Mouse (Mus musculus) neural tube, embryonic 14.5 days (tissue): Measurements from ENCODE around the gene Iglon5. TPM values are rescaled to one million over a fixed set of nuclear protein-coding genes. Genes with fewer than 3 reads are reported as not detected.
A peak's percentile ranks its signal among the peaks of the same experiment; 100 is the strongest.

ENCODE experiments used
- ATAC-seq: fragments of 200-750 bp; cut with Nextera tagmentation; 2 replicates; pipeline ENCODE4 v1.8.0; 2017; ENCODE audit warnings: low read depth, mild to moderate bottlenecking, moderate TSS enrichment, moderate library complexity
- H3K27ac ChIP-seq: fragments of 300-500 bp; sonication (generic); 2 replicates; pipeline ENCODE4 v1.5.1; 2014; ENCODE audit warnings: low read depth, mild to moderate bottlenecking, control low read depth, low read length, moderate library complexity, mixed read lengths
- H3K27me3 ChIP-seq: fragments of 300-500 bp; sonication (generic); 2 replicates; pipeline ENCODE4 v1.6.1; 2014; ENCODE audit warnings: low read length; ENCODE audit not compliant: control insufficient read depth, insufficient read depth
- H3K36me3 ChIP-seq: fragments of 300-500 bp; sonication (generic); 2 replicates; pipeline ENCODE4 v1.6.1; 2014; ENCODE audit warnings: low read length, mixed read lengths; ENCODE audit not compliant: control insufficient read depth, insufficient read depth
- H3K4me1 ChIP-seq: fragments of 300-500 bp; sonication (generic); 2 replicates; pipeline ENCODE4 v1.6.1; 2014; ENCODE audit warnings: low read length; ENCODE audit not compliant: control insufficient read depth, insufficient read depth
- H3K4me2 ChIP-seq: fragments of 300-500 bp; sonication (generic); 2 replicates; pipeline ENCODE4 v1.6.1; 2014; ENCODE audit warnings: mild to moderate bottlenecking, low read depth, low read length, control low read depth
- H3K4me3 ChIP-seq: fragments of 300-500 bp; sonication (generic); 2 replicates; pipeline ENCODE4 v1.5.1; 2014; ENCODE audit warnings: low read depth, low read length, control low read depth, mixed read lengths
- H3K9ac ChIP-seq: fragments of 300-500 bp; sonication (generic); replicated peaks from 2 replicates; pipeline ENCODE4 v1.6.1; 2014; ENCODE audit warnings: low read depth, mild to moderate bottlenecking, control low read depth, low read length, mixed read lengths
- H3K9me3 ChIP-seq: fragments of 300-500 bp; sonication (generic); 2 replicates; pipeline ENCODE4 v1.6.1; 2016; ENCODE audit warnings: low read length; ENCODE audit not compliant: control insufficient read depth
- WGBS: fragments of 180-500 bp; shearing (Covaris S2); extraction: QIAGEN DNeasy Blood & Tissue Kit; methylation state at CpG from one replicate; pipeline ENCODE4 v1.1.7; 2014; 5-methylcytosine and 5-hydroxymethylcytosine counted together
- polyA plus RNA-seq: library from polyadenylated mRNA; unstranded; fragments of >200 nt; fragmentation: Nextera tagmentation; extraction: Ambion mirVana; gene quantifications from 2 replicates; pipeline ENCODE4 v1.2.1, GENCODE M21; 2014

The Iglon5 gene
- polyA plus RNA-seq, 1 experiment from 2014 or later, result 14.6 TPM

DNA sequence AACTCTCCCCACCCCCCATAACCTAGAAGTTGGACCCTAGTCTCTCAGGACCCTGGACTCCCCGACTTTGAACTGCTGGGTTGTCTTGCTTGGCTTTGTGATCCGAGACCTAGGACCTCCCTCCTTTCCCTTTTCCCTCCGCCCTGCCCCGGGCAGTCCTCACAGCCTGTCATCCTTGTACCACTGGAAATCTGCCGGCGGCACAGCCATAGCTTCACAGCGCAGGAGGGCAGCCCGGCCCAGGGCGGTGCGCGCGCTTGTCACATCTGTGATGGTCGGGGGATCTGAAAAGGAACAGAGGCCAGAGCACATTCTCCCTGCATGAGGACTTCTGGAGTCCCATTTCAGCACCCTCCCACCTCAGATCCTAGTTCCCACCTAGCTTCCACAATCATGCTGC is 13.5 kb downstream of the Iglon5 start:
- H3K4me3 ChIP-seq, result no peak overlapping the region
- ATAC-seq, result no peak
- H3K27ac ChIP-seq, result no peak overlapping the region
- H3K36me3 ChIP-seq, result peaks cover 6% of the 10 kb centered on the region
- no peak overlapping the region for H3K4me2 ChIP-seq
- H3K4me1 ChIP-seq, result no peaks in the 10 kb centered on the region
- WGBS, result 7% methylated on average over 13 of the region's 13 CpGs
- no peaks in the 10 kb centered on the region for H3K9me3 ChIP-seq
- H3K9ac ChIP-seq, result no peak overlapping the region
- peaks cover 27% of the 10 kb centered on the region for H3K27me3 ChIP-seq

DNA sequence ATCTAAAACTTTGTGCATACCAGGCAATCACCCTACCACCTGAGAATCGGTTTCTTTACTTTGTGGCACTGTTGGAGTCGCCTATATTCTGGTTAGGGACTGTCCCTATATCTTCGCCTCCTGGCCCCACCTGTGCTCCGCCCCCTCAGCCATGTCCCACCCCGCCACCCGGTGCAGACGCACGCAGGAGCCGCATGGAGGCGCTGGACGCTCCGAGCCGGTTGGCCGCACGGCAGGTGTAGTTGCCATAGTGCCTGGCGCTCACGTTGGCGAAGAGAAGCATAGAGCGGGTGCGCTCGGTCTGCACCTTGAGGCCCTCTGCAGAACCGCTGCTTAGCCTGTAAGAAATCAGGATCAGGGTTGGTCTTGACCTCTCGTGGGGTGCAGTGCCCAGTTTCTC is 14.2 kb downstream of the Iglon5 start:
- Histone ChIP-seq H3K27ac (no peak overlapping the region), H3K9ac (no peak overlapping the region), H3K4me1 (no peaks in the 10 kb centered on the region), H3K4me3 (no peak overlapping the region), H3K4me2 (no peak overlapping the region), H3K27me3 (peaks cover 27% of the 10 kb centered on the region), H3K9me3 (no peaks in the 10 kb centered on the region), H3K36me3 (peaks cover 6% of the 10 kb centered on the region)
- 10% methylated on average over 23 of the region's 23 CpGs for whole genome bisulfite sequencing
- peak; percentile 6; the same call in 1 of the 2 replicates for ATAC-seq

DNA sequence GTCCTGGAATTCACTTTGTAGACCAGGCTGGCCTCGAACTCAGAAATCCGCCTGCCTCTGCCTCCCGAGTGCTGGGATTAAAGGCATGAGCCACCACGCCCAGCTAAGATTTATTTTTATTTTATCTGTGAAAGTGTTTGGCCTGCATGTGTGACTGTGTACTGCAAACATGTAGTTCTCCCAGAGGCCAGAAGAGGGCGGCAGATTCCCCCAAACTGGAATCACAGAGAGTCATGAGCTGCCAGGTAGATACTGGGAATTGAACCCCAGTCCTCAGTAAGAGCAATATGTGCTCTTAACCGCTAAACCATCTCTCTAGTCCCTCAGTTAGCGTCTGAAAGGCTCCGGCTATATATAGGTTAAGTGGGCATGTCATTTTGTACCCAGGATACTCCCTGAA is 19.5 kb downstream of the Iglon5 start:
- 40% methylated on average over 8 of the region's 8 CpGs for WGBS
- Histone ChIP-seq H3K4me1 (0 out of 2 replicates have a peak, but pooled peaks cover 3% of the 10 kb centered on the region), H3K27me3 (no peaks in the 10 kb centered on the region), H3K9me3 (no peaks in the 10 kb centered on the region), H3K9ac (no peak overlapping the region), H3K4me2 (no peak overlapping the region), H3K27ac (no peak overlapping the region), H3K36me3 (peaks cover 6% of the 10 kb centered on the region; the same call in 1 of the 2 replicates), H3K4me3 (no peak overlapping the region)
- ATAC-seq, result no peak

DNA sequence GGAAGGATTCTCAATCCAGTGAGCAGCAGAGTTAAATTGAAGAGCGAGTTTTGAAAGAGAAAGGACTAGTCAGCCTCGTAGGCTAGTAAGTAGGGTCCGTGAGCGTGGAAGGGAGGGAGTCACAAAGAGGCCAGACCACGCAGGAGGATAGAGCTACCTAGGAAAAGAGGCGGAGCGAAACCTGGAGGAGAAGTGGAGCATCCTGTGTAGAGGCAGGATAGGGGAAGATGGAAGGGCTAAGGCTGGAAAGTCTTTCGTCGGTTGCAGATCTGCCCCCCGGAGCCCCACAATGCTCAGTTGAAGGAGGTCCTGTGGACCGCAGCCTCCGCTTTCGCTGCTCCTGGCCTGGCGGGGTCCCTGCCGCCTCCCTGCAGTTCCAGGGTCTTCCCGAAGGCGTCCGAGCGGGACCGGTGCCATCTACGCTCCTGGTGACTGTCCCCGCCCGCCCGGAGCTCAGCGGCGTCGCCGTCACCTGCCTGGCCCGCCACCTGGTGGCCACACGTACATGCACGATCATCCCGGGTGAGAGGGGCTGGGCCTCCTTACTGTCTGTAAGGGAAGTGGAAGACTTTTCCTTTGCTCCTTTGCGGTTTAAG is 23.7 kb downstream of the Iglon5 start:
- Histone ChIP-seq H3K9ac (peak overlapping the region; percentile 47), H3K4me2 (peak overlapping the region; percentile 75), H3K4me3 (peak overlapping the region; percentile 37), H3K36me3 (no peaks in the 10 kb centered on the region), H3K27me3 (peaks cover 4% of the 10 kb centered on the region; the same call in 1 of the 2 replicates), H3K4me1 (0 out of 2 replicates have a peak, but pooled peaks cover 3% of the 10 kb centered on the region), H3K27ac (no peak overlapping the region), H3K9me3 (no peaks in the 10 kb centered on the region)
- ATAC-seq, result peak; percentile 74
- 1% methylated on average over 33 of the region's 33 CpGs for WGBS

DNA sequence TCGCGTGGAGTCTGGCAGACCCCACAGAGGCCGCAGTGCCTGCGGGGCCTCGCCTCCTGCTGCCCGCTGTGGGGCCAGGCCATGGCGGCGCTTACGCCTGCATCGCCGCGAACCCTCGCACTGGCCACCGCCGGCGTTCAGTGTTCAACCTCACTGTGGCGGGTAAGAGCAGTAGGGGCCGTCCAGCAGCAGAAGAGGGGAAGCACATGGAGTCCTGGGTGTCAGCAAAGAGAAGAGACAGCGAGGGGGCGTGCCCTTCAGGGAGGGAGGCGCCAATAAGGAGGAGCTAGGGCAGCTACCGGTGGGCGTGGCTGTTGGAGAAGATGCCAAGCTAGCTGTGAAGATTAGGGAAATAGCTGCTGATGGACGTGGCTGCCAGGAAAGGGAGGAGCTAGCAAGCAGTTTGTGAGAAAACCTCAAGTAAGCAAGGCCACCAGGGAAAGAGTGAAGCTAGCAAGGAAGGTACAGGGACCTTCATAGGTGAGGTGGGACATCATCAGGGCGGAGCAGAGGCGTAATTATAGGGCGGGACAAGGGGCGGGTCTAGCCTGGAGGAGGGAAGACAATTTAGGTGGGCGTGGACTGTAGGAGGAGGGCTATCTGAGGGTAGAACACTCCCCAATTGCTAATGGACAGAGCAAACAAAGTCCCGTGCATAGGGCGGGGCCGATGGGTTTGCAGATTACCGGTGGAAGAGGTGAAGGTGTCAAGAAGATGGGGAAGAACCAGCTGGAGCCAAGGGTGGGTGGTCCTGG is 24.4 kb downstream of the Iglon5 start:
- no peaks in the 10 kb centered on the region for H3K36me3 ChIP-seq
- ATAC-seq, result peak; percentile 80
- H3K4me3 ChIP-seq, result peak overlapping the region; percentile 37
- H3K4me1 ChIP-seq, result 0 out of 2 replicates have a peak, but pooled peaks cover 3% of the 10 kb centered on the region
- peaks cover 4% of the 10 kb centered on the region; the same call in 1 of the 2 replicates for H3K27me3 ChIP-seq
- H3K4me2 ChIP-seq, result peak overlapping the region; percentile 75
- H3K27ac ChIP-seq, result peak overlapping the region; percentile 22; the same call in 1 of the 2 replicates
- peak overlapping the region; percentile 62 for H3K9ac ChIP-seq
- no peaks in the 10 kb centered on the region for H3K9me3 ChIP-seq
- 1% methylated on average over 33 of the region's 33 CpGs for WGBS

DNA sequence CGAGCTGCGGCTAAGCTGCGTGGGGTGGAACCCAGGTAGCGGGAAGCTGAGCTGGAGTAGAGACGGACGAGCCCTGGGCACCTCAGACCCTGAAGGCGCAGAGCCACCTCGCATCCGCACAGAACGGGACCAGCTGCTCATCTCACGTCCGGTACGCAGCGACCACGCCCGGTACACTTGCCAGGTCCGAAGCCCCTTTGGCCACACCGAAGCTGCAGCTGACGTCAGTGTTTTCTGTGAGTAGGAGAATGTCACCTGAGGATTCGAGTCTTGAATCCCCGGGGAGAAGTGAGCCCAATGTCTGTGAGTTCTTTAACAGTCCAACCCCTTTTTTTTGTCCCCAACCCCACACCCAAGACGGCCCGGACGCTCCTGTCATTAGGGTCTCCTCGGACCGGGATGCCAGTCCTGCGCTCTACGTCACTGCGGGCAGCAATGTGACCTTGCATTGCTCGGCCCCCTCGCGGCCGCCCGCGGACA is 25.0 kb downstream of the Iglon5 start:
- Histone ChIP-seq H3K27me3 (peaks cover 4% of the 10 kb centered on the region; the same call in 1 of the 2 replicates), H3K9me3 (no peaks in the 10 kb centered on the region), H3K4me2 (peak overlapping the region; percentile 75), H3K4me1 (0 out of 2 replicates have a peak, but pooled peaks cover 3% of the 10 kb centered on the region), H3K4me3 (peak overlapping the region; percentile 37), H3K36me3 (no peaks in the 10 kb centered on the region), H3K9ac (peak overlapping the region; percentile 62), H3K27ac (0 out of 2 replicates have a peak overlapping the region, but pooled peaks have one; percentile 22)
- WGBS, result 8% methylated on average over 35 of the region's 35 CpGs
- ATAC-seq, result peak; percentile 73

DNA sequence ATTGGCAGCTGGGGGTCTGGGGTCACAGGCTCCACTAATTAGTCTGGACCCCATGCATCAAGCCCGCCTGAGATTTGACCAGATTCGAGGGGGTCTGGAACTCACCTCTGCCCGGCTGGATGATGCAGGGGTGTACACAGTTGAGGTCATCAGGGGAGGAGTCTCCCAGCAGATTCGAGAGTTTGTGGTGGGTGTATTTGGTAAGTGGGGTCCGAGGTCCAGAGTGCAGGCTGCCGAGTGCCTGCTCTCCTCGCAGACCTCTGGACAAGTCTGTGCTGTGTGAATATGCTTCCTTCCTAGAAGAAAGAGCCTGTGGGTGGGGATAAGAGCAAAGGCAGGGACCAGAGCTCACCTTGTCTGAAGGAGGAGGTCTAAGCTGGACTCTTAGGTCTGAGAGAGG is 25.9 kb downstream of the Iglon5 start:
- H3K27ac ChIP-seq, result no peak overlapping the region
- WGBS, result 87% methylated on average over 7 of the region's 7 CpGs
- 0 out of 2 replicates have a peak, but pooled peaks cover 3% of the 10 kb centered on the region for H3K4me1 ChIP-seq
- H3K4me3 ChIP-seq, result no peak overlapping the region
- H3K9ac ChIP-seq, result no peak overlapping the region
- no peak for ATAC-seq
- no peak overlapping the region for H3K4me2 ChIP-seq
- H3K27me3 ChIP-seq, result peaks cover 4% of the 10 kb centered on the region; the same call in 1 of the 2 replicates
- H3K36me3 ChIP-seq, result no peaks in the 10 kb centered on the region
- no peaks in the 10 kb centered on the region for H3K9me3 ChIP-seq

DNA sequence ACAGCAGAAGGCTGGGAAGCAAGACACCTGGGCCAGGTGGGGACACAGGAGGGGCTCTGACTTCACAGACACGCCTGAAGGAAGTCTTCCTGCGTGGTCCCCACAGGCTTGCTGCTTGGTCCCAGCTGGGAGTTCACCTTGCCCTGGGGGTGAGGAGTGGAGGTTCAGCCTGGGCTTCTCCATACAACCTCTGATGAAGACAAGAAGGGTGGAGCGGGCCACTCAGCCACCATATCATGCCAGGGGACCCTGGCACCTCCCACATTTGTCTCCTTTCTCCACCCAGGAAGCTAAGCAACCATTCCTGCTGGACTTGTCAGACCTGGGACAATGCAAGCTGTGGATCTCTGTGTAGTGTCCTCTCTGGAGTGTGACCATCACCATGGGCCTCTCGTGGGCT is 27.0 kb downstream of the Iglon5 start, which contains the start of gene Vsig10l:
Gene Vsig10l, plus strand, starts transcription at position 301 of the 400 bp plus-strand sequence.
- Histone ChIP-seq H3K4me3 (no peak within 1 kb of the TSS), H3K9me3 (no peaks in the 10 kb centered on the region), H3K27me3 (peaks cover 4% of the 10 kb centered on the region; the same call in 1 of the 2 replicates), H3K27ac (no peak within 1 kb of the TSS), H3K9ac (no peak within 1 kb of the TSS), H3K4me1 (0 out of 2 replicates have a peak, but pooled peaks cover 3% of the 10 kb centered on the region), H3K36me3 (no peaks in the 10 kb centered on the region), H3K4me2 (no peak within 1 kb of the TSS)
- no peak for ATAC-seq
- 73% methylated on average over 4 of the region's 4 CpGs for WGBS

DNA sequence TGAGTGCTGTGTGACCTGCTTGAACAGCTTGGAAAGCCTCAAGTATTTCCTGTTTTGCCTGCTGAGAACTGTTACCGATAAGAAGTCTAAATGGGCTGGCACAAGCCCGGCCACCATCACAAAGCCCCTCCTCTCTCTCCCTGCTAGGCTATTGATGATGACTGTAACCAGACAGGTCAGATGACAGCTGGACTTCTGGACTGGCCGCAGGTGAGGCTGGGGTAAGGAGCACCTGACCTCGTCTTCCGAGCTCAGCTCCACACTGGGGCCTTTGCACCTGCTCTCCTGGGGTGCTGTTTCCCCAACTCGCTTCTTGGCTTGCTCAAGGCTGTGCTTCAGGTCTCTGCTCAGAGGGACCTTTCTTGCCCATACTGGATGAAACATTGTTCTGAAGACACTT is 35.5 kb downstream of the Iglon5 start:
- no peak overlapping the region for H3K4me2 ChIP-seq
- H3K36me3 ChIP-seq, result peaks cover 17% of the 10 kb centered on the region
- WGBS, result 94% methylated on average over 6 of the region's 6 CpGs
- H3K9me3 ChIP-seq, result no peaks in the 10 kb centered on the region
- ATAC-seq, result no peak
- H3K27me3 ChIP-seq, result no peaks in the 10 kb centered on the region
- H3K4me1 ChIP-seq, result no peaks in the 10 kb centered on the region
- no peak overlapping the region for H3K9ac ChIP-seq
- H3K4me3 ChIP-seq, result no peak overlapping the region
- H3K27ac ChIP-seq, result no peak overlapping the region
